Mouse (Mus musculus) heart, adult 2 months (tissue): Measurements from ENCODE around the gene Klf2. TPM values are rescaled to one million over a fixed set of nuclear protein-coding genes. Genes with fewer than 3 reads are reported as not detected.

ENCODE experiments used
- DNase-seq, 2 experiments: peaks; one replicate each; pipeline ENCODE4 v3.0.0; 2021
- H3K27ac ChIP-seq: fragments of 200-600 bp; 2 replicates; pipeline ENCODE4 v1.8.1; 2022
- H3K27me3 ChIP-seq: fragments of 200-500 bp; 2 replicates; pipeline ENCODE4 v1.6.1; 2012; ENCODE audit warnings: mild to moderate bottlenecking, low read length, inconsistent platforms, mixed read lengths; ENCODE audit not compliant: control insufficient read depth, insufficient read depth
- H3K36me3 ChIP-seq: fragments of 200-500 bp; 2 replicates; pipeline ENCODE4 v1.6.1; 2012; ENCODE audit warnings: low read length, inconsistent platforms; ENCODE audit not compliant: control insufficient read depth, insufficient read depth
- H3K4me1 ChIP-seq: fragments of 200-500 bp; 2 replicates; pipeline ENCODE4 v1.6.1; 2011; ENCODE audit warnings: low read length; ENCODE audit not compliant: control insufficient read depth, insufficient read depth
- H3K4me3 ChIP-seq: fragments of 200-600 bp; 2 replicates; pipeline ENCODE4 v1.8.1; 2022
- H3K79me2 ChIP-seq: fragments of 200-500 bp; replicated peaks from 2 replicates; pipeline ENCODE4 v1.6.1; 2012; ENCODE audit warnings: mild to moderate bottlenecking, inconsistent platforms, low read length, moderate library complexity, mixed read lengths; ENCODE audit not compliant: control insufficient read depth, insufficient read depth
- H3K9ac ChIP-seq: fragments of 200-500 bp; 2 replicates; pipeline ENCODE4 v1.6.1; 2012; ENCODE audit warnings: low read depth, mild to moderate bottlenecking, control low read depth, inconsistent platforms, low read length, mixed read lengths
- CTCF ChIP-seq: fragments of 200-600 bp; IDR thresholded peaks from 2 replicates; pipeline ENCODE4 v1.8.1; 2022; ENCODE audit warnings: antibody characterized with exemption, mild to moderate bottlenecking, moderate library complexity
- EP300 ChIP-seq: fragments of 200-500 bp; IDR thresholded peaks from 2 replicates; pipeline ENCODE4 v1.6.1; 2011; ENCODE audit warnings: low read depth, low read length, control low read depth; ENCODE audit not compliant: insufficient read depth
- POLR2A ChIP-seq: fragments of 200-500 bp; IDR thresholded peaks from 2 replicates; pipeline ENCODE4 v1.6.1; 2011; ENCODE audit warnings: mild to moderate bottlenecking, low read depth, low read length, control low read depth; ENCODE audit not compliant: insufficient read depth
- WGBS: fragments of 180-500 bp; shearing (Covaris S2); methylation state at CpG from one replicate; pipeline ENCODE4 v1.1.7; 2018; 5-methylcytosine and 5-hydroxymethylcytosine counted together
- intact Hi-C: fragments of 180-260 bp; cut with DNase I; formaldehyde crosslinking; loops from one replicate; pipeline ENCODE4 v1.15.1; 2025
- polyA plus RNA-seq: library from polyadenylated mRNA; depleted of rRNA; stranded (reverse); fragments of >200 nt; gene quantifications from 2 replicates; pipeline ENCODE4 v1.2.3, GENCODE M21; 2012
- total RNA-seq, 2 experiments: library from RNA; stranded (reverse); gene quantifications; 2 replicates each; pipeline ENCODE4 v1.2.3; 2021

Gene Klf2
- total and polyA plus RNA-seq, 3 experiments = 42.6 to 92.7 (median 76.0) TPM

GRCm38 (mm10) chr8:72289051-72289450, 29.8 kb upstream of the Klf2 start:
- no peak for DNase-seq
- H3K9ac ChIP-seq = no peak overlapping the region
- H3K36me3 ChIP-seq = no peaks in the 10 kb centered on the region
- H3K4me3 ChIP-seq = no peak overlapping the region
- intact Hi-C loops = no loop called here
- peaks cover 1% of the 10 kb centered on the region; the same call in 1 of the 2 replicates for H3K4me1 ChIP-seq
- H3K27ac ChIP-seq = no peak overlapping the region
- TF ChIP-seq POLR2A = no peak
- no peak for TF ChIP-seq CTCF
- no peak for TF ChIP-seq EP300
- no peaks in the 10 kb centered on the region for H3K27me3 ChIP-seq
- no peaks in the 10 kb centered on the region for H3K79me2 ChIP-seq

- H3K4me3 ChIP-seq = no peak overlapping the region
- H3K79me2 ChIP-seq = no peaks in the 10 kb centered on the region
- no peak for TF ChIP-seq CTCF
- TF ChIP-seq EP300 = no peak
- no peak for TF ChIP-seq POLR2A
- 76% methylated on average over 2 of the region's 2 CpGs for WGBS
- DNase-seq = no peak
- H3K4me1 ChIP-seq = peaks cover 10% of the 10 kb centered on the region
- no peak overlapping the region for H3K27ac ChIP-seq
- H3K27me3 ChIP-seq = no peaks in the 10 kb centered on the region
- no peak overlapping the region for H3K9ac ChIP-seq
- H3K36me3 ChIP-seq = peaks cover 6% of the 10 kb centered on the region
- intact Hi-C loops = no loop called here
These were observed 27.7 kb upstream of the Klf2 start for GRCm38 (mm10) chr8:72291104-72291503.

GRCm38 (mm10) chr8:72293309-72293708, 25.5 kb upstream of the Klf2 start:
- Histone ChIP-seq H3K9ac (no peak overlapping the region), H3K27me3 (no peaks in the 10 kb centered on the region), H3K79me2 (no peaks in the 10 kb centered on the region), H3K4me1 (peaks cover 16% of the 10 kb centered on the region), H3K27ac (peak overlapping the region; percentile 36), H3K36me3 (peaks cover 7% of the 10 kb centered on the region), H3K4me3 (no peak overlapping the region)
- intact Hi-C loops = no loop called here
- TF ChIP-seq CTCF (peak; percentile 50), EP300 (no peak)
- DNase-seq = no peak

- Histone ChIP-seq H3K4me1 (peaks cover 19% of the 10 kb centered on the region), H3K4me3 (no peak overlapping the region), H3K27me3 (no peaks in the 10 kb centered on the region), H3K79me2 (no peaks in the 10 kb centered on the region), H3K9ac (no peak overlapping the region), H3K36me3 (peaks cover 7% of the 10 kb centered on the region), H3K27ac (peak overlapping the region; percentile 94)
- WGBS = 23% methylated on average over 3 of the region's 3 CpGs
- DNase-seq = peak in 1 of 2 experiments; percentile 44
- intact Hi-C loops = loop anchor here (1.0 kb wide), 2 partner anchors 24 to 27 kb away; partner anchors contain the start of gene Klf2
- no peak for TF ChIP-seq EP300
These were observed 23.7 kb upstream of the Klf2 start for GRCm38 (mm10) chr8:72295125-72295524.

GRCm38 (mm10) chr8:72295679-72296078, 23.2 kb upstream of the Klf2 start:
- Histone ChIP-seq H3K79me2 (no peaks in the 10 kb centered on the region), H3K36me3 (peaks cover 7% of the 10 kb centered on the region), H3K4me3 (no peak overlapping the region; the same call in 1 of the 2 replicates), H3K9ac (peak overlapping the region; percentile 65), H3K27ac (peak overlapping the region; percentile 94), H3K27me3 (no peaks in the 10 kb centered on the region), H3K4me1 (peaks cover 22% of the 10 kb centered on the region)
- DNase-seq = peak; percentile 93 to 95
- intact Hi-C loops = loop anchor here (1.0 kb wide), 2 partner anchors 24 to 27 kb away; partner anchors contain the start of gene Klf2
- TF ChIP-seq CTCF (peak; percentile 20; the same call in 1 of the 2 replicates), EP300 (peak; percentile 100), POLR2A (peak; percentile 100)
- 0% methylated on average over 8 of the region's 8 CpGs for WGBS

GRCm38 (mm10) chr8:72296561-72296960, 22.3 kb upstream of the Klf2 start:
- Histone ChIP-seq H3K27ac (peak overlapping the region; percentile 94), H3K9ac (no peak overlapping the region), H3K27me3 (no peaks in the 10 kb centered on the region), H3K79me2 (no peaks in the 10 kb centered on the region), H3K4me1 (peaks cover 24% of the 10 kb centered on the region), H3K36me3 (peaks cover 7% of the 10 kb centered on the region), H3K4me3 (no peak overlapping the region)
- WGBS = 97% methylated on average over 8 of the region's 8 CpGs
- no peak for TF ChIP-seq POLR2A
- no peak for TF ChIP-seq EP300
- TF ChIP-seq CTCF = no peak
- no peak for DNase-seq
- intact Hi-C loops = no loop called here
